Mouse (Mus musculus): ENCODE measurements at regions not wholly inside any gene's neighbourhood (a gene's known extent, or its start where the extent isn't known, plus 50 kb on each side); places are given as distances from the start of the nearest gene placed in this dataset.

DNA sequence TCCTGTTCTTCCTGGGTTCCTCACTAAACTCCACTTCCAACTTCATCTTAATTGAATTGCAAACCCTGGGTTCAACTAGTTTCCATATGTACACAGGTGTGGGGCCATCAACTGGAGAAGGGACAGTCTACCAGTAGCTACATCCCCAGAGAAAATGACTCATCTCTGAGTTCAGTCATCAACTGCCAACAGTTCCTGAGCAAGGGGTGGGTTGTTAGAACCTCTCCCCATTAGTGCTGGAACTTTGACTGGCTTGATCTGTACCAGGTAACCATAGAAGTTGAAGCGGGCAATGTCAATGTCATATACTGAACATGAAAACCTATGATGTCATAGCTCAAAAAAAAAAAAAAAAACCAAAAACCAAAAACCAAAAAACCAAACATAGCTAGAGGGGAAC, 69.8 kb downstream of the Gm21750 start:
- ATAC-seq (ENCODE audit: low TSS enrichment): no peak

DNA sequence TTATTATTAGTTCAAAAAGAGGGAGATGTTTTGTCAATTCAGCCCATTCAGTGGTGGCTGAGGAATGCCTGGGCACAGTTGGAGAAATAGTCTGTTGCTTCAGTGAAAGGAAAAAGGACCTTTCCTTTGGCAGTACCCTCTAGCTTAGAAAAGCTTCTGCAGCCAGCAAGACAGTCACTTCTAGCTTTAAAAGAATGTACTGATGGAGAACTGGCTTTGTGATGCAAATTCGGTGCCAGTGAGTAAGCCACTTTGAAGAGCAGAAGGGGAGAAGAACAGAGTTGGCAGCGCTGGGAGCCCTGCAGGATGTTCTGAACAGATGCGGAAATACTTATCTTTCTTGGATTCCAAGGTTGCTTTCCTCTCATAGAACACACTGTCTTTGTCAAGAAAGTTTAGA, 71.1 kb downstream of the Gm21750 start:
- peak; percentile 95 for ATAC-seq (ENCODE audit: low TSS enrichment)

DNA sequence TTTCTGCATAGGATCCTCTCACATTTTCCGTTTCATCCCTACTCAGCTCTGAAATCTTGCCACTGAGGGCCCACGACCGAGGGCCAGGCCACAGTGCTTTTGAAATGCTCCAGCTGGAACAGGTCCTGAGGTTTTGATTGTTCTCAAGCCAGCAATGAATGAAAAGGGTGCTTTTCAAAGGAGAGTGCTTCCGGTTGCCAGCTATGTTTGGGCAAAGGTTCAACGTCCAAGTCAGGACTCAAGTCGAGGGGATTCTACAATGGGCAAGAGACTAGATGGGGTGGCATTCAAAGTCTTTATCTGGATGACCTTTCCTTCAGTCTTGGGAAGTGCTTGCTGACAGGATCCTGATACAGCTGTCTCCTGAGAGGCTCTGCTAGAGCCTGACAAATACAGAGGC, 89.8 kb downstream of the Gm21750 start:
- peak; percentile 50; the same call in 1 of the 2 replicates for ATAC-seq (ENCODE audit: low TSS enrichment)

DNA sequence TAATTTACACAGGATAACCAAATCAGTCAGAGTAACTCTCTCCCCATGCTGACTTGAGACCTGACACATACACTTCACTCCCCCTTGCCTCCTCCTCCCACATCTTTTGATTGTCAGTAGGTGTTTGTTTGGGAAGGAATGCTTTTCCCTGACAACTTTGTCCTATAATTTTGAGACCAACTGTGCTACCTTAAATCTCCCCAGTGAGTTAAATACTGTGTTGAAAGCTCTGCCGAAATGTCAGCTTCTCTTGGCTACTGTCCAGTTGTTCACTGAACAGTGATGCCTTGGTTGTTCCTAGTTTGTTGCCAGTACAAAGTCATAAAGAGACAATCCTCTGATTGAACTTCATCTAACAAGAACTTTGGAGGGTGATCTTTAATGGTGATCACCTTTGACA, 99.0 kb downstream of the Gm21750 start:
- ATAC-seq (ENCODE audit: low TSS enrichment): peak; percentile 50

- no peak for ATAC-seq (ENCODE audit: low TSS enrichment)
Observed at GRCm38 (mm10) chr14:73772964-73773363, 111.9 kb downstream of the Gm21750 start.

GRCm38 (mm10) chr14:73773810-73774209, 112.8 kb downstream of the Gm21750 start:
- ATAC-seq (ENCODE audit: low TSS enrichment): no peak

- ATAC-seq (ENCODE audit: low TSS enrichment): peak; percentile 93
Observed at GRCm38 (mm10) chr14:73776066-73776465, 115.0 kb downstream of the Gm21750 start.

DNA sequence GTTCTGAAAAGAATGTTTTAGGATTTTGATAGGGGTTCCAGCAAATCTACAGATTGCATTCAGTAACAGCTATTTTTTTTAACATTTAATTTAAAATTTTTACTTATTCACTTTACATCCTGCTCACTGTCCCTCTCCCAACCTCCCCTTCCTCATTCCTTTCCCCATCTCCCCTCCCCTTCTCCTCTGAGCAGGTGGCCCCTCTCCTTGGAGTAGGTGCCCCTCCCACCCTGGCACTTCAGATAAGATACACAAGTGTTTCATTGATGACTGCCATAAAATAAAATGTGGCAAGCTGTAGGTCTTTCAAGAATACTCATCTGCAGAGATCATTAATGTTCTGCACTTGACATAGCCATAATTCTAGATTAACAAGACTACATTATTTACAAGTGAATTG, 146.1 kb downstream of the Gm21750 start:
- ATAC-seq (ENCODE audit: low TSS enrichment): no peak

DNA sequence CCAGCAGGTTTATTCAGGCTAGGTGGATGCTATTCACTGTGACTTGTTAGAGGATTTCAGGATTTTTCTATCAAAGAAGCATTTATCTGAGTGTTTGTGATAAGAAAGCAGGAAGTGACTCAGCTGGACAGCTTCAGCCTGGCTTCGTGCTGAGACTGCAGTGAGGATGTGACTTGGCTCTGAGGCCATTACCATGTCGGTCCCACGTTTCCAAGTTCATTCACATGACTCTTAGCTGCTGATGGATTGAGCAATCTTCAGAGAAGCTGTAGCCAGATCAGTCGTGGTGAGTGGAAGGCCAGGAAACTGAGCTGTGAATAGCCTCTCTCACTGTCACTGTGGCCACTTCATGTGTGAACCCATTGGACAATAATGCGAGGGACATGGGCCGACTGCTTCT, 177.9 kb downstream of the Gm21750 start:
- no peak for ATAC-seq (ENCODE audit: low TSS enrichment)

- ATAC-seq (ENCODE audit: low TSS enrichment): no peak
Observed at GRCm38 (mm10) chr14:73861782-73862181, 200.8 kb downstream of the Gm21750 start.

GRCm38 (mm10) chr14:73874337-73874736, 213.3 kb downstream of the Gm21750 start:
- no peak for ATAC-seq (ENCODE audit: low TSS enrichment)

- ATAC-seq (ENCODE audit: low TSS enrichment): no peak
Observed at GRCm38 (mm10) chr14:73875916-73876315, 214.9 kb downstream of the Gm21750 start.

- ATAC-seq (ENCODE audit: low TSS enrichment): peak; percentile 72
Observed at GRCm38 (mm10) chr14:73878267-73878666, 217.2 kb downstream of the Gm21750 start.

DNA sequence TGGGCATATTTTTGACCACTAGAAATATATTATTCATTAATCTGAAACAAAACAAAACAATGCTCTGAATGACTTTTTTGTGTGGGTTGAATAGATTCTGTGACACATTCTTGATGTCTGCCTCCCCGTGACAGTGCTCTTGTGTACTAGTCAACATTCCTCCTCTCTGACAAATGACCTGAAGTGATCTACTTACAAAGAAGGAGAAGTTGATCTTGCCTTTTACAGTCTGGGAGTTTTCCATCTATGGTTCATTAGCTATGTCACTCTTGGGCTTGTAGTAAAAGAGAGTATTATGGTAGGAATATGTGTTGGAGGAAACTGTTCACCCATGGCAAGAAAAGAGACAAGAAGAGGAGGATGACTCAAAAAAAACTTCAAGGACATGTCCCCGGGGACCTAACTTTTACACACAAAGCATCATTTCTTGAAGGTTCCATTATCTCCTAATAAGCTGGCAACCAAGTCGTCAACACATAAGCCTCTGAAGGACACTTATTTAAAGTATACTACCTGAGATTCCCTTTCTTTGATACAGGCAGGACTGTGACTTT, 217.9 kb downstream of the Gm21750 start:
- no peak for ATAC-seq (ENCODE audit: low TSS enrichment)

DNA sequence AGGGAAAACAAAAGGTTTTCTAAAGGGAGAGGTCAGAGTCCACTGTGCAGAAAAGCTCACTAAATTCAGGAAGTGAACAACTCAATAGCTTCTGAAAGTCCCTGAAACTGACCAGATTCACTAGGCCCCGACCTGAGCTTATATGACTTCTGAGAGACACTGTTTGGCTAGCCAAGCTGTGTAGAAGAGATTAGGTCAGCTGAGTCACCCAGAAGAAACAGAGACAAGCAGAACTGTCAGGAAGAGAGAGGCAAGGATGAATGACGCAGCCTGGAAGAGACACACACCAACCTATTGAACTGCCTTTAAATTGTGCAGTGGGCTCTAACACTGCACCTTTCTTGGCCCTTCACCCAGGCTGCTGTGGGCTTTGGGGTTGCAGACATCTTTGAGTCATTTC, 230.4 kb downstream of the Gm21750 start:
- ATAC-seq (ENCODE audit: low TSS enrichment): no peak

GRCm38 (mm10) chr14:73894844-73895243, 233.8 kb downstream of the Gm21750 start:
- ATAC-seq (ENCODE audit: low TSS enrichment): no peak

DNA sequence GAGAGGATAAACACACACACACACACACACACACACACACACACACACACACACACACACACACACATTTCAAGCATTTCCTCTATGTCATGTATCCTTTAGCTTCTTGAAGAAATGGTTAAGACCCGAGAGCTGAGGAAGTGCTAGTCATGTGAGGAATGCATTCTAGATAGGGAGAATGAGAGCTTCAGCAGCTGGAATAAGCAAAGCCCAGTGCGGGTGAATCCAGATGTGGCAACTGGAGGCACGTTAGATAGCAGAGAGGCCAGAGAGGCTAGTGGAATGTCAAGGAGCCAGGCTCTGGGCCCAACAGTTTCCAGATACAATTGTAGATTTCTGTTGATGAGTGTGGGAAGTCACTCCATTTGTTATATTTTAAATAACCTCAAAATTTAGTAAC, 234.2 kb downstream of the Gm21750 start:
- ATAC-seq (ENCODE audit: low TSS enrichment): no peak

GRCm38 (mm10) chr14:73899078-73899477, 238.1 kb downstream of the Gm21750 start:
- ATAC-seq (ENCODE audit: low TSS enrichment): no peak

- ATAC-seq (ENCODE audit: low TSS enrichment): no peak
Observed at GRCm38 (mm10) chr14:73902085-73902713, 241.2 kb downstream of the Gm21750 start.

DNA sequence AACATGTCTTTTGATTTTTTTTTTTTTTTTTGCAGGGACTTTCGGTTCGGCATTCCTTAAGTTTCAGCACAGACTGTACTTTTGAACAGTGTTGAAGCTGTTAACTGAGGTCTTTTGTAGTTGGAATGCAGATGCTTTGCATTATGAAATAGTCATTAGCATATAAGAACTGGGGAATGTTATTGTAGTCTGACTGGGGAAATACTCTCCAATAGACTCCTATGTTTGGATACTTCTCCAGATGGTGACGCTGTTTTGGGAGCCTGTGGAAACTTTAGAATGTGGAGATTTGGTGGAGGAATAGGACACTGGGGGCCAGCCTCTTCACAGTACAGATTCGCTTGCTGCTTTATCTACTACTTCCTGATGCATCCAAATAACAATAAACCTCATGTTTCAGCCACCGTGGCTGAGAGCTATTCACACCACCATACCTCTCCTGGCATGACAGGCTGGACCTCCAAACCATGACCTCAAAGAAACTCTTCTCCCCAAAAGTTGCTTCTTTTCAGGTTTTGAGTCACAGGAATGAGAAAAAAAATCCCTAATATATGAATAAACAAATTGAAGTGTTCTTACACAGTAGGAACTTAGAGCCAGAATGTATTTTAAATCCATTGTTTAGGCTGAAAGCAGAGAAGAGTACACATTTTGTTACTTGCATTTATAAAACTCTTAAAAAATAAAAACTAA, 252.9 kb downstream of the Gm21750 start:
- ATAC-seq (ENCODE audit: low TSS enrichment): peak; percentile 97

GRCm38 (mm10) chr14:73915990-73916389, 255.0 kb downstream of the Gm21750 start:
- ATAC-seq (ENCODE audit: low TSS enrichment): no peak

DNA sequence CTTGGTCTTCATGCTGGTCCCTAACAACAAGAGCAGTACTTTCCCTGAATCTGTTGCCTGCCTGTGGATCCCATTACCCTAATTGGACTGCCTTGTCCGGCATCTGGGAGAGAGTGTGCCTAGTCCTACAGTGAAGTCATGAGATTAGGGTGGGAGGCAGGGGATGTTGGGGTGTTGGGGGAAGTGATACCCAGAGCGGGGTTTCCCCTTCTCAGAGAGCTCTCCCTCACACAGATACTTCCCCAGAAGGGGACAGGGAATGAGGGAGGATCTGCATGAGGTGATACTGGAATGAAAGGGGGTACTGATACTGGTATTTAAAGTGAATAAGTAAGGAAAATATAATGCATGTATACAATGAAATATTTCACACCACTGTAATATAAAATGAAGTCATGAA, 270.1 kb downstream of the Gm21750 start:
- no peak for ATAC-seq (ENCODE audit: low TSS enrichment)

DNA sequence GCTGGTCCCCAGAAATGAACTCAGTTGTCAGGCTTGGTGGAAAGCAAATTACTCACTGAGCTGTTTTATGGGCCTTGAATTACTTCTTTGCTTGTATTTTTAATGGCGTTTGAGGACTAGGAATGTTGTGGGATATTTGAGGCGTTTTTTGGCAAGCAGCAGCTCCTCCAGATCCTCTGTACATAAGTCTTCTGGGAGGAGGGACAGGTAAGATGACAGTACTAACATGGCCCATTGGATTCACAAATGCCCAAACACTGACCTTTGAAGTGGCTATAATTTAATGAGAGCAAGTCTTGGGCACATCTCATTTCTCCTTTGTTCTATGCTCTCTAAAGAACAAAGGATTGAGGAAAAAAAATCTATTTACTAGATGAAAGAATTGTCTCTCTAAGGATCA, 286.3 kb downstream of the Gm21750 start:
- no peak for ATAC-seq (ENCODE audit: low TSS enrichment)

Data from frontal cortex, adult (tissue).